In genomic region chr19:6058966-6059365, GRCm38 (mm10) we compare ENCODE assay signal across 8 mouse cellular contexts. TPM values are rescaled to one million over a fixed set of nuclear protein-coding genes. Genes with fewer than 3 reads are reported as not detected.
DNase-seq lines count a peak whose midpoint lies in the region; ATAC-seq and TF ChIP-seq lines count a peak whose summit lies in the region.

No protein-coding gene starts in this region.

- intact Hi-C loops in gastrocnemius, adult 2 months (cut with DNase I), result no loop called here
- intact Hi-C loops in gastrocnemius, postnatal 14 days (cut with DNase I; ENCODE audit: low total_unique reads), result no loop called here

- H3K4me2 ChIP-seq in forebrain, postnatal 0 days (ENCODE audit: low read depth), result peak overlapping the region; percentile 88
- peak overlapping the region; percentile 91 for H3K4me2 ChIP-seq in liver, embryonic 14.5 days (ENCODE audit: low read depth)

- H3K9ac ChIP-seq in forebrain, postnatal 0 days, result no peak overlapping the region
- H3K9ac ChIP-seq in liver, embryonic 14.5 days (replicated peaks), result peak overlapping the region; percentile 96

- 81% methylated on average over 5 of the region's 5 CpGs for WGBS in forebrain, postnatal 0 days
- whole genome bisulfite sequencing in liver, embryonic 14.5 days (ENCODE audit: insufficient replicate concordance), result 60% methylated on average over 5 of the region's 5 CpGs

- no peak for DNase-seq in gastrocnemius, adult 2 months
- no peak for DNase-seq in gastrocnemius, postnatal 14 days
- DNase-seq in forebrain, postnatal 0 days, result no peak
- DNase-seq in liver, embryonic 14.5 days (ENCODE audit: low read depth in 3 of 3, low spot score in 3 of 3), result no peak
- no peak for DNase-seq in embryo, embryonic 11 days
- no peak for DNase-seq in layer of hippocampus, postnatal 25 days (ENCODE audit: extremely low spot score in 1 of 2, low spot score in 1 of 2)
- DNase-seq in frontal cortex, adult 2 months (ENCODE audit: extremely low spot score in 1 of 2, low spot score in 1 of 2), result no peak

- TF ChIP-seq EP300 in liver, embryonic 14.5 days (IDR thresholded peaks at IDR 0.05; ENCODE audit: low read depth), result no peak

- TF ChIP-seq CTCF in gastrocnemius, adult 2 months (IDR thresholded peaks at IDR 0.05), result no peak
- TF ChIP-seq CTCF in E14TG2a.4 (conservative IDR thresholded peaks at IDR 0.05; ENCODE audit: low read length), result no peak
- TF ChIP-seq CTCF in forebrain, postnatal 0 days (IDR thresholded peaks at IDR 0.05; ENCODE audit: low read depth), result no peak
- TF ChIP-seq CTCF in liver, embryonic 14.5 days (IDR thresholded peaks at IDR 0.05; ENCODE audit: low read depth), result no peak

- H3K4me1 ChIP-seq in E14TG2a.4 (replicated peaks; ENCODE audit: low read depth, low read length), result peaks cover 63% of the 10 kb centered on the region
- peaks cover 9% of the 10 kb centered on the region for H3K4me1 ChIP-seq in forebrain, postnatal 0 days (ENCODE audit: insufficient read depth)
- H3K4me1 ChIP-seq in liver, embryonic 14.5 days (replicated peaks; ENCODE audit: control insufficient read depth in 2 of 2, insufficient read depth in 2 of 2, low read length in 1 of 2), result peaks cover 22 to 24% of the 10 kb centered on the region in 2 experiments

- H3K9me3 ChIP-seq in E14TG2a.4 (ENCODE audit: low read length), result no peaks in the 10 kb centered on the region
- no peaks in the 10 kb centered on the region for H3K9me3 ChIP-seq in forebrain, postnatal 0 days (ENCODE audit: low read length)
- no peaks in the 10 kb centered on the region for H3K9me3 ChIP-seq in liver, embryonic 14.5 days (ENCODE audit: control insufficient read depth, low read length)

- peak overlapping the region; percentile 74 for H3K4me3 ChIP-seq in gastrocnemius, adult 2 months
- peak overlapping the region; percentile 100 for H3K4me3 ChIP-seq in E14TG2a.4 (replicated peaks; ENCODE audit: low read length)
- H3K4me3 ChIP-seq in forebrain, postnatal 0 days (ENCODE audit: low read depth, low read length), result no peak overlapping the region
- peak overlapping the region; percentile 82 to 97 for H3K4me3 ChIP-seq in liver, embryonic 14.5 days (ENCODE audit: insufficient read depth in 1 of 2, low read depth in 2 of 2, low read length in 2 of 2)

- ATAC-seq in forebrain, postnatal 0 days, result no peak
- ATAC-seq in liver, embryonic 14.5 days (ENCODE audit: insufficient read depth), result no peak

- H3K36me3 ChIP-seq in E14TG2a.4 (ENCODE audit: insufficient read depth, low read length), result peaks cover 72% of the 10 kb centered on the region
- peaks cover 20% of the 10 kb centered on the region for H3K36me3 ChIP-seq in forebrain, postnatal 0 days (ENCODE audit: insufficient read depth)
- peaks cover 41% of the 10 kb centered on the region for H3K36me3 ChIP-seq in liver, embryonic 14.5 days (replicated peaks; ENCODE audit: control insufficient read depth, insufficient read depth, low read depth)

- H3K27ac ChIP-seq in gastrocnemius, adult 2 months, result peak overlapping the region; percentile 98; the same call in 1 of the 2 replicates
- H3K27ac ChIP-seq in forebrain, postnatal 0 days (ENCODE audit: low read depth, low read length), result no peak overlapping the region
- H3K27ac ChIP-seq in liver, embryonic 14.5 days, result peak overlapping the region; percentile 76

- peaks cover 2% of the 10 kb centered on the region; the same call in 1 of the 2 replicates for H3K27me3 ChIP-seq in E14TG2a.4 (ENCODE audit: insufficient read depth, low read length)
- no peaks in the 10 kb centered on the region for H3K27me3 ChIP-seq in forebrain, postnatal 0 days (ENCODE audit: insufficient read depth, low read length)
- no peaks in the 10 kb centered on the region for H3K27me3 ChIP-seq in liver, embryonic 14.5 days (ENCODE audit: control insufficient read depth, insufficient read depth, low read length)

RNA-seq across cellular contexts. Expression of gene Fau, which starts 1.3 kb away (rescaled TPM):
- total RNA-seq in gastrocnemius, adult 2 months (2021), result 100 to 1,000 TPM; 410 to 473 TPM
- 100 to 1,000 TPM; 481 to 546 TPM for total RNA-seq in gastrocnemius, postnatal 14 days (2021)
- 1,002 and 1,178 TPM in 2 replicates for total RNA-seq in forebrain, postnatal 0 days (2014; rRNA removed)
- polyA plus RNA-seq in forebrain, postnatal 0 days (2015; fragmentation: Nextera tagmentation; extraction: Ambion mirVana), result 610 and 775 TPM in 2 replicates
- polyA plus RNA-seq in liver, embryonic 14.5 days (2012; rRNA removed), result 853 and 969 TPM in 2 replicates
- 593 and 639 TPM in 2 replicates for polyA plus RNA-seq in liver, embryonic 14.5 days (2014; fragmentation: Nextera tagmentation; extraction: Ambion mirVana)
- total RNA-seq in layer of hippocampus, postnatal 25 days (2021), result 100 to 1,000 TPM; 588 to 687 TPM
- polyA plus RNA-seq in frontal cortex, adult 2 months (2012; rRNA removed), result 873 and 951 TPM in 2 replicates

RNA-seq across cellular contexts. Expression of gene Mrpl49, which starts 1.4 kb away (rescaled TPM):
- 10 to 100 TPM; 24.6 to 30.9 TPM for total RNA-seq in gastrocnemius, adult 2 months (2021)
- 10 to 100 TPM; 29.1 to 30.6 TPM for total RNA-seq in gastrocnemius, postnatal 14 days (2021)
- total RNA-seq in forebrain, postnatal 0 days (2014; rRNA removed), result 47.1 and 50.8 TPM in 2 replicates
- polyA plus RNA-seq in forebrain, postnatal 0 days (2015; fragmentation: Nextera tagmentation; extraction: Ambion mirVana), result 54.4 and 55.7 TPM in 2 replicates
- 22.0 and 29.6 TPM in 2 replicates for polyA plus RNA-seq in liver, embryonic 14.5 days (2012; rRNA removed)
- 43.7 and 48.2 TPM in 2 replicates for polyA plus RNA-seq in liver, embryonic 14.5 days (2014; fragmentation: Nextera tagmentation; extraction: Ambion mirVana)
- total RNA-seq in layer of hippocampus, postnatal 25 days (2021), result 10 to 100 TPM; 43.1 to 47.4 TPM
- 44.3 and 44.4 TPM in 2 replicates for polyA plus RNA-seq in frontal cortex, adult 2 months (2012; rRNA removed)

RNA-seq across cellular contexts. Expression of gene Znhit2, which starts 2.0 kb away (rescaled TPM):
- 1 to 10 TPM; 8.3 to 8.5 TPM for total RNA-seq in gastrocnemius, adult 2 months (2021)
- 1 to 10 TPM; 9.2 to 9.9 TPM for total RNA-seq in gastrocnemius, postnatal 14 days (2021)
- 42.5 and 50.8 TPM in 2 replicates for total RNA-seq in forebrain, postnatal 0 days (2014; rRNA removed)
- 46.1 and 47.1 TPM in 2 replicates for polyA plus RNA-seq in forebrain, postnatal 0 days (2015; fragmentation: Nextera tagmentation; extraction: Ambion mirVana)
- polyA plus RNA-seq in liver, embryonic 14.5 days (2012; rRNA removed), result 15.8 and 17.9 TPM in 2 replicates
- 19.3 and 20.4 TPM in 2 replicates for polyA plus RNA-seq in liver, embryonic 14.5 days (2014; fragmentation: Nextera tagmentation; extraction: Ambion mirVana)
- 10 to 100 TPM; 38.0 to 41.5 TPM for total RNA-seq in layer of hippocampus, postnatal 25 days (2021)
- polyA plus RNA-seq in frontal cortex, adult 2 months (2012; rRNA removed), result 48.4 and 51.7 TPM in 2 replicates

RNA-seq across cellular contexts. Expression of gene Tm7sf2, which starts 9.2 kb away (rescaled TPM):
- 1 to 10 TPM; 4.6 TPM for total RNA-seq in gastrocnemius, adult 2 months (2021)
- 1 to 10 TPM; 3.7 to 4.5 TPM for total RNA-seq in gastrocnemius, postnatal 14 days (2021)
- total RNA-seq in forebrain, postnatal 0 days (2014; rRNA removed), result 70.6 and 79.6 TPM in 2 replicates
- polyA plus RNA-seq in forebrain, postnatal 0 days (2015; fragmentation: Nextera tagmentation; extraction: Ambion mirVana), result 37.1 and 43.3 TPM in 2 replicates
- 35.9 and 43.4 TPM in 2 replicates for polyA plus RNA-seq in liver, embryonic 14.5 days (2012; rRNA removed)
- 35.0 and 35.7 TPM in 2 replicates for polyA plus RNA-seq in liver, embryonic 14.5 days (2014; fragmentation: Nextera tagmentation; extraction: Ambion mirVana)
- total RNA-seq in layer of hippocampus, postnatal 25 days (2021), result 10 to 100 TPM; 27.8 to 28.8 TPM
- 50.2 and 52.4 TPM in 2 replicates for polyA plus RNA-seq in frontal cortex, adult 2 months (2012; rRNA removed)

RNA-seq across cellular contexts. Expression of gene Syvn1, which starts 12.6 kb away (rescaled TPM):
- total RNA-seq in gastrocnemius, adult 2 months (2021), result 10 to 100 TPM; 17.1 to 20.6 TPM
- 10 to 100 TPM; 13.5 to 15.9 TPM for total RNA-seq in gastrocnemius, postnatal 14 days (2021)
- total RNA-seq in forebrain, postnatal 0 days (2014; rRNA removed), result 15.8 and 23.7 TPM in 2 replicates
- 24.7 and 27.7 TPM in 2 replicates for polyA plus RNA-seq in forebrain, postnatal 0 days (2015; fragmentation: Nextera tagmentation; extraction: Ambion mirVana)
- 11.5 and 13.2 TPM in 2 replicates for polyA plus RNA-seq in liver, embryonic 14.5 days (2012; rRNA removed)
- polyA plus RNA-seq in liver, embryonic 14.5 days (2014; fragmentation: Nextera tagmentation; extraction: Ambion mirVana), result 9.7 and 12.6 TPM in 2 replicates
- total RNA-seq in layer of hippocampus, postnatal 25 days (2021), result 10 to 100 TPM; 41.8 to 45.7 TPM
- polyA plus RNA-seq in frontal cortex, adult 2 months (2012; rRNA removed), result 29.2 and 34.1 TPM in 2 replicates
